Mouse (Mus musculus) limb, embryonic 14.5 days (tissue): ENCODE data around the gene Adgra1. TPM values are rescaled to one million over a fixed set of nuclear protein-coding genes. Genes with fewer than 3 reads are reported as not detected.

Experiments used
- ATAC-seq: fragments of 200-750 bp; cut with Nextera tagmentation; 2 replicates; pipeline ENCODE4 v1.8.0; 2017; ENCODE audit warnings: low read depth, moderate number of reproducible peaks, moderate TSS enrichment; ENCODE audit not compliant: low FRiP score
- DNase-seq: peaks from one replicate; pipeline ENCODE4 v3.0.0-alpha.2; 2015; ENCODE audit warnings: low spot score
- H3K27ac ChIP-seq: fragments of 300-500 bp; sonication (generic); replicated peaks from 2 replicates; pipeline ENCODE4 v1.5.1; 2014; ENCODE audit warnings: low read depth, mild to moderate bottlenecking, low read length, moderate library complexity, mixed read lengths
- H3K27me3 ChIP-seq: fragments of 300-500 bp; sonication (generic); 2 replicates; pipeline ENCODE4 v1.6.1; 2014; ENCODE audit warnings: low read length, mixed read lengths; ENCODE audit not compliant: control insufficient read depth, insufficient read depth
- H3K36me3 ChIP-seq: fragments of 300-500 bp; sonication (generic); 2 replicates; pipeline ENCODE4 v1.6.1; 2014; ENCODE audit warnings: mild to moderate bottlenecking, low read length, moderate library complexity, mixed read lengths; ENCODE audit not compliant: control insufficient read depth, insufficient read depth
- H3K4me1 ChIP-seq: fragments of 300-500 bp; sonication (generic); 2 replicates; pipeline ENCODE4 v1.6.1; 2014; ENCODE audit warnings: antibody characterized with exemption, low read length, mixed read lengths; ENCODE audit not compliant: control insufficient read depth, insufficient read depth
- H3K4me2 ChIP-seq: fragments of 300-500 bp; sonication (generic); replicated peaks from 2 replicates; pipeline ENCODE4 v1.6.1; 2014; ENCODE audit warnings: low read depth, mild to moderate bottlenecking, low read length, moderate library complexity; ENCODE audit not compliant: severe bottlenecking
- H3K4me3 ChIP-seq: fragments of 300-500 bp; sonication (generic); replicated peaks from 2 replicates; pipeline ENCODE4 v1.5.1; 2014; ENCODE audit warnings: low read length
- H3K9ac ChIP-seq: fragments of 300-500 bp; sonication (generic); 2 replicates; pipeline ENCODE4 v1.6.1; 2014; ENCODE audit warnings: mild to moderate bottlenecking, low read depth, low read length, moderate library complexity; ENCODE audit not compliant: severe bottlenecking
- H3K9me3 ChIP-seq: fragments of 300-500 bp; sonication (generic); 2 replicates; pipeline ENCODE4 v1.6.1; 2016; ENCODE audit warnings: low read length; ENCODE audit not compliant: control insufficient read depth
- POLR2A ChIP-seq: fragments of 200-500 bp; IDR thresholded peaks from 2 replicates; pipeline ENCODE4 v1.8.0; 2012; ENCODE audit warnings: inconsistent platforms, mild to moderate bottlenecking, moderate library complexity, borderline replicate concordance; ENCODE audit not compliant: insufficient read depth, insufficient read length; ENCODE audit errors: extremely low read depth
- WGBS: fragments of 180-500 bp; shearing (Covaris S2); extraction: QIAGEN DNeasy Blood & Tissue Kit; methylation state at CpG from one replicate; pipeline ENCODE4 v1.1.7; 2014; 5-methylcytosine and 5-hydroxymethylcytosine counted together
- polyA plus RNA-seq, 2 experiments: library from polyadenylated mRNA; depleted of rRNA in 1 of 2; stranded (reverse) in 1 of 2; unstranded in 1 of 2; fragments of >200 nt; fragmentation: Nextera tagmentation in 1 of 2; extraction: Ambion mirVana in 1 of 2; gene quantifications; 2 replicates each; pipeline versions ENCODE4 v1.2.1 to v1.2.3; 2012 to 2014

The Adgra1 gene
- polyA plus RNA-seq, 2 experiments, result 0.16 to 0.40 TPM

- Histone ChIP-seq H3K36me3 (no peaks in the 10 kb centered on the region), H3K27me3 (peaks cover 35% of the 10 kb centered on the region), H3K4me1 (no peaks in the 10 kb centered on the region), H3K27ac (no peak within 1 kb of the TSS), H3K4me2 (peak within 1 kb of the TSS; percentile 77), H3K4me3 (peak within 1 kb of the TSS; percentile 42), H3K9me3 (no peaks in the 10 kb centered on the region), H3K9ac (peak within 1 kb of the TSS; percentile 53)
- ATAC-seq (no peak), DNase-seq (no peak)
- no peak for TF ChIP-seq POLR2A
- under 1% methylated on average over 44 of the region's 50 CpGs for WGBS
Measured at GRCm38 (mm10) chr7:139894655-139895557, 60.9 kb downstream of the Adgra1 start, which contains the start of gene Kndc1. Kndc1 (plus strand) TSS chr7:139894696.

GRCm38 (mm10) chr7:139896271-139896670, 62.3 kb downstream of the Adgra1 start:
- Histone ChIP-seq H3K9me3 (no peaks in the 10 kb centered on the region), H3K4me3 (no peak overlapping the region), H3K27ac (no peak overlapping the region), H3K4me1 (no peaks in the 10 kb centered on the region), H3K9ac (no peak overlapping the region), H3K27me3 (peaks cover 35% of the 10 kb centered on the region), H3K36me3 (no peaks in the 10 kb centered on the region), H3K4me2 (no peak overlapping the region)
- DNase-seq, result no peak
- no peak for TF ChIP-seq POLR2A
- WGBS, result 82% methylated on average over 7 of the region's 7 CpGs
- ATAC-seq, result no peak

GRCm38 (mm10) chr7:139896796-139897195, 62.8 kb downstream of the Adgra1 start:
- ATAC-seq, result no peak
- no peak for DNase-seq
- no peak overlapping the region for H3K4me2 ChIP-seq
- H3K4me1 ChIP-seq, result no peaks in the 10 kb centered on the region
- H3K36me3 ChIP-seq, result no peaks in the 10 kb centered on the region
- peaks cover 35% of the 10 kb centered on the region for H3K27me3 ChIP-seq
- no peaks in the 10 kb centered on the region for H3K9me3 ChIP-seq
- no peak for TF ChIP-seq POLR2A
- H3K4me3 ChIP-seq, result no peak overlapping the region
- no peak overlapping the region for H3K27ac ChIP-seq
- no peak overlapping the region for H3K9ac ChIP-seq
- 81% methylated on average over 7 of the region's 7 CpGs for WGBS

GRCm38 (mm10) chr7:139898606-139899005, 64.6 kb downstream of the Adgra1 start:
- no peak for DNase-seq
- no peaks in the 10 kb centered on the region for H3K36me3 ChIP-seq
- no peak for ATAC-seq
- no peak overlapping the region for H3K27ac ChIP-seq
- H3K4me2 ChIP-seq, result no peak overlapping the region
- no peaks in the 10 kb centered on the region for H3K9me3 ChIP-seq
- no peaks in the 10 kb centered on the region for H3K4me1 ChIP-seq
- no peak overlapping the region for H3K4me3 ChIP-seq
- no peak for TF ChIP-seq POLR2A
- H3K27me3 ChIP-seq, result peaks cover 28% of the 10 kb centered on the region
- H3K9ac ChIP-seq, result no peak overlapping the region
- WGBS, result 89% methylated on average over 2 of the region's 2 CpGs

- Histone ChIP-seq H3K4me1 (no peaks in the 10 kb centered on the region), H3K4me3 (no peak overlapping the region), H3K9me3 (no peaks in the 10 kb centered on the region), H3K9ac (no peak overlapping the region), H3K27ac (no peak overlapping the region), H3K27me3 (peaks cover 19% of the 10 kb centered on the region), H3K4me2 (no peak overlapping the region), H3K36me3 (no peaks in the 10 kb centered on the region)
- 84% methylated on average over 7 of the region's 7 CpGs for WGBS
- ATAC-seq (no peak), DNase-seq (no peak)
- TF ChIP-seq POLR2A, result no peak
Measured at GRCm38 (mm10) chr7:139899505-139899904, 65.5 kb downstream of the Adgra1 start.

GRCm38 (mm10) chr7:139900456-139900855, 66.5 kb downstream of the Adgra1 start:
- Histone ChIP-seq H3K4me3 (no peak overlapping the region), H3K4me2 (no peak overlapping the region), H3K36me3 (no peaks in the 10 kb centered on the region), H3K27ac (no peak overlapping the region), H3K9me3 (no peaks in the 10 kb centered on the region), H3K4me1 (no peaks in the 10 kb centered on the region), H3K27me3 (peaks cover 10% of the 10 kb centered on the region), H3K9ac (no peak overlapping the region)
- no peak for TF ChIP-seq POLR2A
- WGBS, result 90% methylated on average over 7 of the region's 7 CpGs
- no peak for ATAC-seq
- DNase-seq, result no peak
